Mouse (Mus musculus) CD4-positive, CD25-positive, alpha-beta regulatory T cell, adult 4 months (primary cell): ENCODE measurements around the gene Rab3il1. TPM values are rescaled to one million over a fixed set of nuclear protein-coding genes. Genes with fewer than 3 reads are reported as not detected.

Source experiments
- ATAC-seq: one replicate; pipeline ENCODE4 v1.8.0; 2017
- polyA plus RNA-seq, 2 experiments: library from polyadenylated mRNA; unstranded; fragments of 100-300 nt; shearing (Covaris generic); gene quantifications; one replicate each; pipeline ENCODE4 v1.2.1; 2017

Gene Rab3il1
- polyA plus RNA-seq, 2 experiments from 2014 or later: not detected

DNA sequence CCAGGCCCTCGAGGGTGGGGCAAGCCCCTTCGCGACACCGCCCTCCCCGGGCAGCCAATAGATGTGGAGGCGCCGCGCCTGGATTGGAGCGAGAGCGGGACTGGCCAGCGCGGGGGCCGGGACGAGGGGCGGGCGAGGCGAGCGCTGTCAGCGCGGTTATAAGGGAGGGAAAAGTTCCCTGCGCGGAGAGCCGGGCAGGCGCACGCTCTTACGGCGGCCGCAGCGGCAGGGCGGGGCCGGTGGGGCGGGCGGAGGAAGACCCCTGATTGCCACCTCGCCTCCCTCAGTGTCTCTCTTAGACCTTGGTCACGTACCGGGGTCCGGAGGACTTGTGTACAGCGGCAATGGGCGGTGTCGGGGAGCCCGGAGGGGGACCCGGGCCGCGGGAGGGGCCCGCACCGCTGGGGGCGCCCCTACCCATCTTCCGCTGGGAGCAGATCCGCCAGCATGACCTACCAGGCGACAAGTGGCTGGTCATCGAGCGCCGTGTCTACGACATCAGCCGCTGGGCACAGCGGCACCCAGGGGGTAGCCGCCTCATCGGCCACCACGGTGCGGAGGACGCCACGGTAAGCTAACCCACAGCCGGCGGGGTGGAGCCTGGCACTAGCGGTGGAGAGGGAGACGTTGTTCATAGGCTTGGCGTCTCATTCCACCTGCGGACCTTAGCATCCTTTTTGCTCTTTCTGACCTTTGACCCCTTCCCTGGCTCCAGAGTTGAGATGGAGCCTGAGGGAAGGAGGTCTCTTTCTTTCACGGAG, 40.1 kb downstream of the Rab3il1 start, which contains the start of gene Fads3:
TSS of gene Fads3 (plus strand) at position 182 of the 761 bp plus-strand sequence.
- no peak for ATAC-seq

DNA sequence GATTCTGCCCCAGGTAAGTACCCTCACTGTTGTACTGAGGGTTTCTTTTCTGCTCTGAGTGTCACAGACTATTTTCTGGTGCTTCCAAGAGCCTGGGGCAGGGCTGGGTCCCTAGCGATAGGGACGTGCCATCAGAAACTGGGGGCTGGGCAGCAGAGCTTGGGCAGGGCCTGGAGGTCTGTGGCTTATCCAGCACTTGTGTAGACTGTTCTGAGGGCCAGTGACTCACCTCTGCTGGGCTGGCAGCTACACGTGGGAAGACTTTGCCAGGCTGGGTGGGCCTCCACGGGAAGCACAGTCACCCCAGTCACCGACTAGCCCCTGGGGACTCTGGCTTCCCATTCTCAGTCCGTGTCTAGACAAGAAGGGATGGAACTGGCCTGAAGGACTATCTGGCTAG, 40.8 kb downstream of the Rab3il1 start:
- no peak for ATAC-seq

DNA sequence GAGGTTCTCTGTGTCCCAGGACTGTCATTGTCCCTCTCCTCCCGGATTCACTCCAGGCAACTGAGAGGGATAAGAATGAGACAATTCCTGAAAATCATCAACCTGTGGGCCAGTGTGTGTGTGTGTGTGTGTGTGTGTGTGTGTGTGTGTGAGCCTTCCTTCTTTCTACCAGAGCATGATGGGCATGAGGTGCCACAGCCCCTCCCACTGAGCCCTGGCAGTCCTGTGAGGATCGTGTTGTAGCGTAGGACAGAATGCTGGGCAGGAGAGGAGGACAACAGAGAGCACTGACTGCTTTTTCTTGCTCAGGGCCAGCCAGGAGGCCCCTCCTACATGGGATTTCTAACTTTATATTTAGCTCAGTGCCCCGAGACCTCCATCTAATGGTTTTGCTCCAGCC, 41.3 kb downstream of the Rab3il1 start:
- ATAC-seq: no peak

DNA sequence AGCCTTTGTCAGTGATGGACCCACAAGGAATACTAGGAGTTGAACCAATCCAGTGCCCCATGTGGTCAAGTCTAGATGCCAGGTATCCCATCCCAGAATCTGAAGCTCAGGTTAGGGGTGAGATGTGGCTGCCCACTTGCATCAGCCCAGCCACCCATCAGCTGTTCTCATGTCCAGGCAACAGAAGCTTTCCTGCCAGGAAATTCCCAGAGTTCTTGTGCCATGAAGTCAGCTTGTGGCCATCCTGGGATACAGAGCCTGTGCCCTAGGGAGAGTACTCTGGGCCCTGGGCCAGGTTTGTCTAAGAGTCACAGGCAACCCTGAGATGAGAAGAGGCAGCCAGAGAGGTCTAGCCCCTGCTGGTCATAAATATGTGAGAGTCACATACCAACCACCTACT, 42.2 kb downstream of the Rab3il1 start:
- no peak for ATAC-seq

DNA sequence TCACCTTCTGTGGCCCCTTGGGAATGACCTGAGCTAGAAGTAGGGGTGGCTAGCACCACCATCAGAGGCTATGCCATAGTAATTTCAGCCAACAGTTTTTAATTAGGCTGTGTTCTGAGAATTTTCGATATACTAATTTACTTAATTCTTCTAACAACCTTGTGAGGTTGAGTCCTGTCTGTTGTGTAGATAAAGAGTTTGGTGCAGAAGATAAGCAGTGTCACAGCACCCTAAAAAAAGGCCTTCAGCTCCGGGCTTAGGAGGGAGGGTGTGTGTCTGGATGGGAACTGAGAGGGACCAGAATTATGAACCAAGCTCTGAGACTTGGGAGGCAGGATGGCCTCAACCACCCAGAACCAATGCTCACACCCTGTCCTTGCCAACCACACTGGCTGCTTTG, 44.2 kb downstream of the Rab3il1 start:
- no peak for ATAC-seq

DNA sequence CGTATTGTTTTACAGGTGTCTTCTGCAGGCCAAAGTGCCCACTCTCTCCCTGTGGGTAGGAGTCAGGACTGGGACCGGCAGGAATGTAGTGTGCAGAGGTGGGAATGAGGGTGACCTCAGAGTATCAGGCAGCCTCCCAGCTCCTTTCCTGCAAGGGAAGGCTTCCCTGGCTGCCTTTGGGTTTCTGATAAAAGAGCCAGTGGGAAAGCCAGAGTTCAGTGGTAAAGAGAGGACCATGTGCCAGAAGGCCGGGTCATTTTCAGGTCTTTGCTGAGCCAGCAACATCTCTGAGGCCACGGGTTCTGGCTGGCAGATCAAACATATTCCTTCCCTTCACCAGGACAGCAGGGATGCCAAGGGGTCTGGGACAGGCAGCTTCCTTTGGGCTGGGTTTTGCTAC, 44.9 kb downstream of the Rab3il1 start:
- ATAC-seq: no peak

DNA sequence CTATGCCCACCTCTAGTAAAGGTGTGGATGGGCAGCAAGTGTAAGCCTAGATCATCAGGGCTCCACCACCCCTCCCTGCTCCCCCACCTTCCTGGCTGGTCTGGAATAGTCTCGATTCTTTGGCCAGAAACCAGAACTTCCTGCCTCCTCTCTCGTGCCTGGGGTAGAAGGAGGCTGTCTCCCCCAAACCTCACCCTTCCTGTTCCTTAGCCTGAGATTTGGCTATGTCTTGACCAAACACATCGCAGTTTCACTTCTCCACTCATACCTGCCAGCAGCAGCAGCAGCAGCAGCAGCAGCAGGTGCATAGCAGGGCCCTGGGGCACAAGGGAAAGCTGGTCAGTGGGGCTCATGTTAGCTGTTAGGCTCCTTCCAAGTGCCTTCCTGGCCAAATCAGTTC, 45.5 kb downstream of the Rab3il1 start:
- ATAC-seq: no peak

DNA sequence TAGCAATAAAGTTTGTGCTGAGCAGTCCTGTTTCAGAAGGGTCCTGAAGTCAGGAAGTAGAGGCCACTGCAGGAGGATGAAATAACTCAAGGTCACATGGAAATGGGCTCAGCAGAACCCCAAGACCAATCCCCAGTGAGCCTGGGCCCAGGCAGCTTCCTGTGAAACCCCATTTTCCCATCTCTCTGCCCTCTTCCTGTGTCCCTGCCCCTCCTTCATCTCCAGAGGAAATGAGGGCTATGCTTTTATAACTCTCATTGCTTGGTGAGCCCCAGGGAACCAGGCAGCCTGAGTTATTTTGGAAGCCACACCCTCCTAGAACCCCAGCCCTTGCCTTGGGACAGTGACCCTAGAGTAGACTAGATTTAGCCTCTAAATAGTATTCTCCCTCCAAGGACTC, 48.1 kb downstream of the Rab3il1 start:
- no peak for ATAC-seq

DNA sequence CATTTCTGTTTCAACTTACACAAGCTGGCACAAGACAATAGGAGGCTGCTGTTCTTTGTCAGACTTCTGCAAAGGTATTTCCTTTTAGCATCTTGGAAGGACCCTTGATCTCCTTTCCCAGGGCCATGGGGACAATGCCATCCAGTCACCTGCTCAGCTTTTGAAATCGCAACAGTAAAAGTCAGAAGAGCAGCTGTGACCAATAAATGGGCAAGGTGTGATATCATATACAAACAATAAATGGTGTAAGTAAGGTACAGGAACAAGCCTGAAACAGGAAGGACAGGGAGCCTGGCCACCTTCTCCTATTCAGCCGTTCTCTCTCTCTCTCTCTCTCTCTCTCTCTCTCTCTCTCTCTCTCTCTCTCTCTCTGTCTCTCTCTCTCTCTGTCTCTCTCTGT, 49.0 kb downstream of the Rab3il1 start:
- ATAC-seq: no peak

DNA sequence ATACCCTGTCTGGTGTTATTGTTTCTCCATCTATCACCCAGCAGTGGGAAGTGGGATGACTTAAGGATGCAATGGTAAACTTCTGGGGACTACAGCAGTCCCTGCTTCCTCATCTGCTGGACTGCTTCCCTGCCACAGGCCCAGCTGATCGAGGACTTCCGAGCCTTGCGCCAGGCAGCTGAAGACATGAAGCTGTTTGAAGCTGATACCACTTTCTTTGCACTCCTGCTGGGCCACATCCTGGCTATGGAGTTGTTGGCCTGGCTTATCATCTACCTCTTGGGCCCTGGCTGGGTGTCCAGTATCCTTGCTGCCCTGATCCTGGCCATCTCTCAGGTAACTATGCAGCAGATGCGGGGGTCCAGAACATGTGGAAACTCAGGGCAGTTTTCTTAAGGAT, 51.2 kb downstream of the Rab3il1 start:
- no peak for ATAC-seq

DNA sequence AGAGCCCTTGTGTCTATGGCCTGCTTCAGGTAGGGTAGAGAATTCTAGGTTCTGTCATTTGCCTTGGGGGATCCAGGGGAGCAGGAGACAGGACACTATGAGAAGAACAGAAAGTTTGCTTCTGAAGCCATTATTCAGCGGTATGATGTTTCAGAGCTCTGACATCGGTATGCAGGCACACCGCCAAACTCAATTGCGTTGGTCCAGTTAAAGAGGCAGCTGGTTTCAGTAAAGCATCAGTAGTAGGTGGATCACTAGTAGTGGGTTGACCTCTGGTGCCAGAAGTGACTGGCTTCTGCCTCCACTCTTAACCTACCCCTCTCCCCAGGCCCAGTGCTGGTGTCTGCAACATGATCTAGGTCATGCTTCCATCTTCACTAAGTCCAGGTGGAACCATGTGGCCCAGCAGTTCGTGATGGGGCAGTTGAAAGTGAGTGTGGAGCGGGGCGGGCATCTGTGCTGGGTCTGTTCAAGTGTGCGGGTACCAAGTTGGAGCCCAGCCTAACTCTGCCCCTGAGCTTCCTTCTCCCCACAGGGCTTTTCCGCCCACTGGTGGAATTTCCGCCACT, 52.3 kb downstream of the Rab3il1 start:
- ATAC-seq: no peak

DNA sequence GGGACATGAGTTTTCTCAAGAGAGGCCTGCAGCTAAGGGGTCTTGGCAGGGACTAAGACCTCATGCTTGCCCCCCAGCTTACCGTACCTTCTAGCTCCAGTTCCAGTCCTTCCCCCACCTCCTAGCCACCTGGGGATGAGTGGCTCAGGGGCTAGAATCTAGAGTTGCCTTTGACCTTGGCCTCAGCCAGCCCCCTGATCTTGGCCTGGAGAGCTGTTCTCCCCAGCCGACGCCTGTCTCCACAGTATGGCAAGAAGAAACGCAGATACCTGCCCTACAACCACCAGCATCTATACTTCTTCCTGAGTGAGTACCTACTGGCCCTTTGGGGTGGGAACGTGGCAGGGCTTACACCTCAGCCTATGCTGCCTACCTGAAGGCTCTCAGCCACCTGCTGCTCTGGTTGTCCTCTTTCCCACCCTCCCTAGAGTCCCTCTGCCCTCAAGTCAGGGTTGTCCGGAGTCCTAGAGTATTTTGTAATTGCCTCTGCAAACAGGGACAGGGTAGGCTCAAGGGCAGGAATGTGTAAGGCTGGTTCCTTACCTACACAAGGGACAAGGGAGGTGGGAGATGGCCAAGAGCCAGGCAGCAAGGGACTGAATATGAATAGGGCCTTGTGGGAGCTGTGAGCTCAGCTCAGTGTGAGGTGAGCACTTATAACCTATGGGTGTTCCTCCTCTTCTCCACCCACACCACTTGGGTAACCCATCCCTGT, 53.0 kb downstream of the Rab3il1 start:
- no peak for ATAC-seq

DNA sequence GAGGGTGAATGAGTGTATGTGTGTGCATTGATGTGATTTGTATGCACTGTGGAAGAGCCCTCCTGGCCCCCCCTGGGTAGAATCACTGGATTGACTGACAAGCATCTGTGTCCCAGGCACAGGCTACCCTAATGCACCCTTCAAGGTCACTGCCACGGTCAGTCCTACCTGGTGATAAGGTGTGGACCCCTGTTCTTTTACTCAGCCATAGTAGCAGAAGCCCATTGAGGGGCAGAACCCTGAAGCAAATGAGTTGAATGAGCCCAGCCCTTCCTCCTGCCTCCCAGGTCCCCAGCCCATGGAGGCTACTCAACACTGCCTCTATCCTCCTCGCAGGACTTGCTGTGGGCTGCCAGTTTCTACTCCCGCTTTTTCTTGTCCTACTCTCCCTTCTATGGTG, 53.8 kb downstream of the Rab3il1 start:
- no peak for ATAC-seq

DNA sequence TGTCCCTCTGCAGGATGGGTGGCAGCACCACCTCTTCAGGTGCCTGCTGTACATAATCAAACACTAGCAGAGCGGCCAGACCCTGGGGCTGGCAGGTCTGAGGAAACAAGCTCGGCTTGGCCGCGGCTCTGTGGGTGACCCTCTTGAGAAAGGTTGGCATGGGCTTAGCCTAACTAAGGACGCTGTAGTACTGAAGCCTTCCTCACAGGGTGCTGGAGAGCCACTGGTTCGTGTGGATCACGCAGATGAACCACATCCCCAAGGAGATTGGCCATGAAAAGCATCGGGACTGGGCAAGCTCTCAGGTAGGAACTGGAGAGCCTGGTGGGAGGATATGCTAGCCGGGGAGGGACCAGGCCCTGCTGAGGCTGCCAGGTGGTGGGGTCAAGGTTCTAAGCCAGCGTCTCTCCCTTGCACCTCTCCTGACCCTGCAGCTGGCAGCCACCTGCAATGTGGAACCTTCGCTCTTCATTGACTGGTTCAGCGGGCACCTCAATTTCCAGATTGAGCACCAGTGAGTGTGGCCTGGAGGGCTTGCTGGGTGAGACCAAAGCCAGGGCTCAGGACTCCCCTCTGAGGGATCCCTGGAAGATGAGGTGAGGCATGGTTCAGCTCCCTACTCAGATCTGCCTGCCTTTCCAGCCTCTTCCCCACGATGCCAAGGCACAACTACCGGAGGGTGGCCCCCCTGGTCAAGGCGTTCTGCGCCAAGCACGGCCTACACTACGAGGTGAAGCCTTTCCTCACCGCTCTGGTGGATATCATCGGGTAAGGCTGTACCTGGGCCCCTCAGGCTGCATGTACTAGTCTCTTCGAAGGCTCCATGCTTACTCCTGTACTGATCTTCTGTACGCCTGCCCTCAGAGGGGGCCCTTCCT, 54.6 kb downstream of the Rab3il1 start:
- ATAC-seq: no peak

DNA sequence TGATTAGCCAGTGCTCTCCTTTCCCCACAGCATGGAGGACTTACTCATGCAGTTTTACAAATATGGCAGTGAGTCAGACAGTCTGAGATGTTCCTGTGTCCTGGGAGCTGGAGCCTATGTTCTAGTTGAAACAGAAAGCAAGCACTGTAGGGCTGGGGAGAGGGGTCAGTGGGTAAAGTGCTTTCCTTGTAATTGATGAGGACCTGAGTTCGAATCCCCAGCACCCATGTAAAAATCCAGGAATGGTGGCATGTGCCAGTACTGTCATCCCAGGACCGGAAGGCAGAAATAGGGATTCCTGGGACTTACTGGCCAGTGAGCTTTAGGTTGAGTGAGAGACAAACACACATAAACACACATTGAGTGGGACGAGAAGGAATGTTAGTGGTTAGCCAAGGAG, 55.2 kb downstream of the Rab3il1 start:
- no peak for ATAC-seq

DNA sequence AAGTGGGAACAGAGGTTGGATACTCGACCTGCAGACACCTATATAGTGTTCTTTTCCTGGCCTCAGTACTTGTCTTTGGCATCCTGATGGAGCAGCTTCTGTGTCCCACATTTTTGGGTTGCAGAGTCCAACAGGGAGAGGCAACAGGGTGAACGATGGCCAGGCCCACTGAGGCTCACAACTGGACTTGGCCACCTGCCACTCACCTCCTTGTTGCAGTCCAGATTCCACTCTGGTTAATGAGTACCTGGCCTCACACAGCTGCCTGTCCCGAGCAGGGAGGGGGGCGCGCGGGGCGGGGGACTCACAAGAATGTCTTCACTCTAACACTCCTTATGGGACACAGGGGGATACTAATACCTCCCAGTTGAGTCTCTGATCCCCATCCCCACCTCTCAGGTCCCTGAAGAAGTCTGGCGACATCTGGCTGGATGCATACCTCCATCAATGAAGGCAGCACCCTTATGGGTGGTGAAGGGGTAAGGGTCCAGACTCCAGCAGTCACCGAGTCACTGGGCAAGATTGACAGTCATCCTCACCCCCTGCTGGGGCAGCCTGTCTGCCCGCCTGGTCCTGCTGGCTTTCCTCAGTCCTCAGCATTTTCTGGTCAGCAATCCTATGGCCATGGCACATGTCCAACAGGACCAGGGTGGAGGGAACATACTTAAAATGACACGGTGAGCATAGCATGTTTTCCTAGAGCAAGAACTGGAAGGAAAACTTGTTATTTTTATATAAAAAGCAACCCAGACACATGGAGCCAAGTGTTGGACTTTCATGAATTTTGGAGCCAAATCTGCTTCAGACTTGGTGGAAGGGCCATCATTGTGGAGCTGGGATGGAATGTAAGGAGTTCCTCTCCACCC, 56.2 kb downstream of the Rab3il1 start:
- no peak for ATAC-seq

DNA sequence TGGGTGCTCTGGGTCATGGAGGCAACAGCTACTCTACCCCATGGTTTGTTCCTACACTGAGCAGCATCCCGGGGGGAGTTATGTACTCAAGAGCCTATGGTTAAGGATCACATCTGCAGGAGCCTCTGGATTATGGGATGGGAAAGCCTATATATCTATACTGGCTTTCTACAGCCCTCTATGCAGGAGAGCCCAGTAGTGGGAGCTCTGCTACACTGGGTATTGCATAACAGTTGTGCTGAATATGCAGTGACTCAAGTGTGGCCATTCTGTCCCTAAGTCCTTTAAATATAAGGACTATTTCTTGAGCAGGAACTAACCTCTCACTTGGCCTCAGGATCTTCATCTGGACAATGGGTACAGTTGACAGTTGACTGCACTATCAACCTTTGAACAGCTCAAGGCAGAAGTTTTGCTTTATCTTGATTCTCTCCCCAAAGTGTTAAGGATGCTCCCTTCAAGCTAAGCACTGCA, 56.9 kb downstream of the Rab3il1 start:
- no peak for ATAC-seq

DNA sequence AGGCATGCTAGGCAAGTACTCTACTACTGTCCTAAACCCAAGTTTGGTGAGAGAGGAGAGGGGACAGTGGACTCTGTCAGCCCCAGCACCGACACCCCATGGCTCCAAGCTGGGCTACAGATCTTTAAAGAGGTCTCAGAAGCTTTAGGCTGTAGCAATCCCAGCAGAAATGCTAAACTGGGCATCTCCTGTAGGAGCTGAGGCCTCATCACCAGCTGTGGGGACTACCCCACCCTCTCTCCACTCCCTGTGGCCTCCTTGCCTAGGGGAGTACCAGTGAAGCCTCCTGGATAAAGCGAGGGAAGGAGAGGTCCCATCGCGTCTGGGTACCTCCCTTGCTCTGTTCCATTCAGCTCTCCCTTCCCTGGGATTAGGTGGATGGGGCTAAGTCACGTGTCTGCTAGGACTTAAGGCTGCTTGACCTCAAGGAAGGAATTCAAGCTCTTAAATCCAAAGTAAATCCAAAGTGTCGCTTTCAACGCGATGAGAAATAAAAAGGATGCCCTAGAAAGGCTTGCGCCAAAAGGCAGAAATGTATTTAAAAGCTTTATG, 57.5 kb downstream of the Rab3il1 start:
- ATAC-seq: no peak

DNA sequence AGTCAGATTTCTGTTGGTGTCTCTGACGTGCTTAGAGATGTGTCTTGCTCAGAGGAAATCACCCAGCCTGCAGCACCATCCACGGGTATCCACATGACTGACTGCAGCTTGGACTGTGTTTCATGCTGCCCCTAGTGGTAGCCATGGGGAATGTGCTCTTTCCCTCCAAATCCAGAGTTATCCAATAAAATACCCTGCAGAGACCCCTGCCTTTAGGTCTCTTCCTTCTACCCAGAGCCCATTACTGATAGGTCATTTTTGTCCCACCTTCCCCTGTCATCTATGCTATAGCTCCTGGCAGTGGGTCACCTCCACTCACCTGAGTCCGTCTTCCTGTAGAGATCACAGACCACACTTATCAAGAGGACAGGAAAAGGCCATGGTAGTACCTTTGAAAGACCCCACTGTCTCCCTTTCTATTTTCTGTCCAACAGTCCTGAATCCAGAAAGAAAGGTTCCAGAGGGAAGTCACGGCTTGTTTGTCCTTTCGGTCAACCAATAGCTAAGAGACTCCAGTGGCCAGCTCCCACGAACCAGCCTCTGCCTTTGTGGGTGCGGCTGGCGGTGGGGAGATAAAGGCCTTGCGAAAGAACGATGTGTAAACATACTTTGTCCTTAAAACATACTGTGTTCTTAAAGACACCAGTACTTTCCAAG, 58.6 kb downstream of the Rab3il1 start:
- no peak for ATAC-seq

DNA sequence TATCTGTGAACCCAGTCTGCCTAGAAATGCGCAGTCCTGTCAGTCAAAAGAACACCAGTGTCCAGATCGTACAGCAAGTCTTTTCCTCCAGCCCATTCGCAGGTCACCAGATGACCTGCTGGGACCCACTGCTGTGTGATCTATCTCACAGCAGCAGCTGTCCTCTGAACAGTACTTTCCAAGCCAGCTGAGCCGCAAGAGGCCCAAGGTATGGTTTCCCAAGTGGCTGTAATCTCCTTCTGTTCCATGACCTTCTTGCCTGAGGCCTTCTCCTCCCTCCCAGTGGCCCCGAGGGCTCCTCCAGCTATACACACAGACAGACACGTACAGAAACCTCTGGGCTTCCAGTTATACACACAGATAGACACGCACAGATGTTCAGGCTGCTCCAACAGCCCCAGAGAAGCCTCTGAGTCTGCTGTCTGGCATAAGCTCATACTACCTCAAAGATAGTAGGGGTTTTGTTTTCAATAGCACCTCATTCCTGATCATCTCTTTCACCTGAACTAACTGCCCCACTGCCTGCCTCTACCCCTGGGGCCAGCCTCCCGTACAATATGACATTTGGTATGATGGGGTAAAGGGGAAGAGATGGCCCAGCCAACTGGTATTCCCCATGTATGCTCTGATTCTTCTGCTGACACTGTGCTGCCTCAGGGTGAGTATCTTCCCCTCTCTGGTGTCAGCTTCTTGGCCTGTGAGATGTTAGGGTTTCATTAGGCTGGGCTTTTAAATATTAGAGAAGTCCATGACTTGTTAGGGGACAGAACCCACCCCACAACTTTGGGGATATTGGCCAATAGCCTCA, 59.5 kb downstream of the Rab3il1 start:
- ATAC-seq: no peak
